Mouse (Mus musculus) liver, adult 2 months (tissue): ENCODE measurements at regions not wholly inside any gene's neighbourhood (a gene's known extent, or its start where the extent isn't known, plus 50 kb on each side); places are given as distances from the start of the nearest gene placed in this dataset.
A peak's percentile ranks its signal among the peaks of the same experiment; 100 is the strongest.

Experiments
- DNase-seq: peaks from one replicate; pipeline ENCODE4 v3.0.0-alpha.2; 2011; ENCODE audit warnings: low read depth, low spot score; ENCODE audit errors: extremely low read depth
- H3K27ac ChIP-seq: fragments of 200-500 bp; replicated peaks from 2 replicates; pipeline ENCODE4 v1.5.1; 2012; ENCODE audit warnings: low read depth, mild to moderate bottlenecking, control low read depth, inconsistent platforms, low read length; ENCODE audit not compliant: insufficient read depth
- H3K27me3 ChIP-seq: fragments of 200-500 bp; 2 replicates; pipeline ENCODE4 v1.6.1; 2012; ENCODE audit warnings: mild to moderate bottlenecking, moderate library complexity, low read length, inconsistent platforms; ENCODE audit not compliant: control insufficient read depth, insufficient read depth
- H3K36me3 ChIP-seq: fragments of 200-500 bp; 2 replicates; pipeline ENCODE4 v1.6.1; 2012; ENCODE audit warnings: low read length, inconsistent platforms; ENCODE audit not compliant: control insufficient read depth, insufficient read depth
- H3K4me1 ChIP-seq: fragments of 200-500 bp; 2 replicates; pipeline ENCODE4 v1.6.1; 2011; ENCODE audit warnings: low read length; ENCODE audit not compliant: control insufficient read depth, insufficient read depth
- H3K4me3 ChIP-seq: fragments of 200-500 bp; 2 replicates; pipeline ENCODE4 v1.5.1; 2011; ENCODE audit warnings: low read depth, mild to moderate bottlenecking, control low read depth, low read length, moderate library complexity; ENCODE audit not compliant: insufficient read depth
- H3K79me2 ChIP-seq: fragments of 200-500 bp; 2 replicates; pipeline ENCODE4 v1.6.1; 2012; ENCODE audit warnings: inconsistent platforms, mild to moderate bottlenecking, low read length, moderate library complexity; ENCODE audit not compliant: control insufficient read depth, insufficient read depth
- H3K9ac ChIP-seq: fragments of 200-500 bp; 2 replicates; pipeline ENCODE4 v1.6.1; 2012; ENCODE audit warnings: low read depth, mild to moderate bottlenecking, control low read depth, inconsistent platforms, low read length
- CTCF ChIP-seq: fragments of 200-500 bp; IDR thresholded peaks from 2 replicates; pipeline ENCODE4 v1.5.1; 2011; ENCODE audit warnings: low read depth, low read length, control low read depth
- POLR2A ChIP-seq: fragments of 200-500 bp; IDR thresholded peaks from 2 replicates; pipeline ENCODE4 v1.6.1; 2011; ENCODE audit warnings: low read length, control low read depth; ENCODE audit not compliant: insufficient read depth; ENCODE audit errors: extremely low read depth
- WGBS: fragments of 180-500 bp; shearing (Covaris S2); methylation state at CpG from one replicate; pipeline ENCODE4 v1.1.7; 2018; 5-methylcytosine and 5-hydroxymethylcytosine counted together

- Histone ChIP-seq H3K27me3 (no peaks in the 10 kb centered on the region), H3K9ac (no peak overlapping the region), H3K79me2 (no peaks in the 10 kb centered on the region), H3K4me1 (no peaks in the 10 kb centered on the region), H3K27ac (no peak overlapping the region), H3K4me3 (no peak overlapping the region), H3K36me3 (no peaks in the 10 kb centered on the region)
- peak; percentile 15; the same call in 1 of the 2 replicates for TF ChIP-seq CTCF
- TF ChIP-seq POLR2A = no peak
- peak; percentile 30 for DNase-seq
- 62% methylated on average over 2 of the region's 2 CpGs for WGBS
Observed at GRCm38 (mm10) chr16:19146290-19146983, 167.4 kb downstream of the Olfr164 start.
